Mouse (Mus musculus) liver, embryonic 11.5 days (tissue): ENCODE data around the gene Atp6ap1. TPM values are rescaled to one million over a fixed set of nuclear protein-coding genes. Genes with fewer than 3 reads are reported as not detected.
A peak's percentile ranks its signal among the peaks of the same experiment; 100 is the strongest.

ENCODE experiments used
- ATAC-seq: fragments of 200-750 bp; cut with Nextera tagmentation; replicated peaks from 2 replicates; pipeline ENCODE4 v1.8.0; 2017; ENCODE audit warnings: moderate number of reproducible peaks, mild to moderate bottlenecking, moderate TSS enrichment, moderate library complexity; ENCODE audit not compliant: low FRiP score
- DNase-seq: peaks from one replicate; pipeline ENCODE4 v3.0.0-alpha.2; 2017; ENCODE audit warnings: low spot score
- H3K27ac ChIP-seq: fragments of 300-500 bp; sonication (generic); 2 replicates; pipeline ENCODE4 v1.5.1; 2014; ENCODE audit warnings: mild to moderate bottlenecking, low read depth, low read length, control low read depth
- H3K27me3 ChIP-seq: fragments of 300-500 bp; sonication (generic); replicated peaks from 2 replicates; pipeline ENCODE4 v1.6.1; 2014; ENCODE audit warnings: low read length, mixed read lengths; ENCODE audit not compliant: control insufficient read depth, insufficient read depth
- H3K36me3 ChIP-seq: fragments of 300-500 bp; sonication (generic); 2 replicates; pipeline ENCODE4 v1.6.1; 2014; ENCODE audit warnings: mild to moderate bottlenecking, low read length, moderate library complexity, mixed read lengths; ENCODE audit not compliant: control insufficient read depth, insufficient read depth
- H3K4me1 ChIP-seq: fragments of 300-500 bp; sonication (generic); replicated peaks from 2 replicates; pipeline ENCODE4 v1.6.1; 2014; ENCODE audit warnings: low read length, mixed read lengths; ENCODE audit not compliant: control insufficient read depth, insufficient read depth
- H3K4me2 ChIP-seq: fragments of 300-500 bp; sonication (generic); 2 replicates; pipeline ENCODE4 v1.6.1; 2014; ENCODE audit warnings: mild to moderate bottlenecking, control low read depth, moderate library complexity
- H3K4me3 ChIP-seq: fragments of 300-500 bp; sonication (generic); 2 replicates; pipeline ENCODE4 v1.5.1; 2014; ENCODE audit warnings: low read depth, low read length, control low read depth
- H3K9ac ChIP-seq: fragments of 300-500 bp; sonication (generic); 2 replicates; pipeline ENCODE4 v1.6.1; 2014; ENCODE audit warnings: low read depth, low read length, control low read depth
- H3K9me3 ChIP-seq: fragments of 300-500 bp; sonication (generic); 2 replicates; pipeline ENCODE4 v1.6.1; 2016; ENCODE audit warnings: low read length, inconsistent platforms, mixed read lengths; ENCODE audit not compliant: control insufficient read depth
- WGBS: fragments of 180-500 bp; shearing (Covaris S2); extraction: QIAGEN DNeasy Blood & Tissue Kit; methylation state at CpG from one replicate; pipeline ENCODE4 v1.1.7; 2014; 5-methylcytosine and 5-hydroxymethylcytosine counted together
- polyA plus RNA-seq: library from polyadenylated mRNA; unstranded; fragments of >200 nt; fragmentation: Nextera tagmentation; extraction: Ambion mirVana; gene quantifications from 2 replicates; pipeline ENCODE4 v1.2.1, GENCODE M21; 2014

Gene Atp6ap1
- polyA plus RNA-seq, 1 experiment from 2014 or later: 90.5 TPM

DNA sequence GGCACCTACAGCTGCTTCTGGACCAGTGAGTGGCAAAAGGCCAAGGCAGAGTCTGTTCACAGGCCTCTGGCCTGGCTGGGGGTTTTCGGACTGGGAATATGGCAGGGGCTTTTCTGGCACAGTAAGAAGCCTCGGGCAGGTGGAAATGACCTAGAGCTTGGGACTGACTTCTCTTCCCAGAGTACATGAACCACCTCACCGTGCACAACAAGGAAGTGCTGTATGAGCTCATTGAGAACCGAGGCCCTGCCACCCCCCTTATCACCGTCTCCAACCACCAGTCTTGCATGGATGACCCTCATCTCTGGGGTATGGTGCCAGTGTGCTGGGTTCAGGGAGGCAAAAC is 13.8 kb upstream of the Atp6ap1 start:
- Histone ChIP-seq H3K27ac (peak overlapping the region; percentile 67; the same call in 1 of the 2 replicates), H3K4me1 (0 out of 2 replicates have a peak, but pooled peaks cover 3% of the 10 kb centered on the region), H3K4me3 (peak overlapping the region; percentile 71), H3K4me2 (peak overlapping the region; percentile 87), H3K36me3 (no peaks in the 10 kb centered on the region), H3K9me3 (no peaks in the 10 kb centered on the region), H3K9ac (peak overlapping the region; percentile 73), H3K27me3 (no peaks in the 10 kb centered on the region)
- ATAC-seq (0 out of 2 replicates have a peak, but pooled peaks have one; percentile 1), DNase-seq (no peak)
- WGBS: 24% methylated on average over 5 of the region's 5 CpGs

DNA sequence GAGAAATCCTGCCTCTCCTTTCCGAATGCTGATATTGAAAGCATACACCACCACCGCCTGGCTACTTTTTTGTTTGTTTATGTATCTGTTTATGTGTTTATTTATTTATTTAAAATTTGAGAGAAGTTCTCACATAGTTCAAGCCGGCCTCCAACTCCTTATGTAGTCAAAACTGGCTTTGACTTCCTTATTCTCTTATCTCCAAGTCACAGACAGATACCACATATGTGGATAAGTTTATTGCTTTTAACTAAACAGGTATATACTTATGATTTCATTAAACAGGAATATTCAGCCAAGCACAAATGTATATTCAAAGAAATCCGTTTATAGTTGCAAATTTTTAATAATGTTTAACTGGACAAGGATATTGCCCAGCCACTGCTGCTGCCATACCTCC is 3.5 kb upstream of the Atp6ap1 start:
- H3K27me3 ChIP-seq: no peaks in the 10 kb centered on the region
- no peak overlapping the region for H3K4me3 ChIP-seq
- no peak overlapping the region for H3K9ac ChIP-seq
- no peaks in the 10 kb centered on the region; the same call in 1 of the 2 replicates for H3K36me3 ChIP-seq
- 61% methylated on average over 4 of the region's 4 CpGs for WGBS
- H3K4me2 ChIP-seq: no peak overlapping the region
- no peak for ATAC-seq
- no peaks in the 10 kb centered on the region for H3K4me1 ChIP-seq
- H3K27ac ChIP-seq: no peak overlapping the region
- DNase-seq: no peak
- no peaks in the 10 kb centered on the region for H3K9me3 ChIP-seq

DNA sequence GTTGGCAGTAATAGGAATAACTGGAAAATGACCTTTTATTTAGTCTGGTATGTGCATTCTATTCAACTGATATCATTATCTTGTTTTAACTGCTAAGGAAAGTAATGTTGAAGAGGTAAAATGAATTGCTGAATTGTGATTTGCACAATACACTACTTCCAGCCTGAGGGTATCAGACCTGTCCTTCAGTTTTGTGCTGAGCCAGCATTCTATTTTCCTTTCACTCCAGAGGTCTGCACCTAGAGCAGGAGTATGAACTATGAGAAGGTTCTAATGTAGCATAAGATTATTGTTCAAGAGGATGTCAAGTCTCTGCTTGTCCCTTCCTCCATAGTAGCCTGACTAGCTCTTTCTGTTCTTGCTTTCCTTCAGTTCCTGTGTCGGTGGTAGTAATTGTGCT is 1.5 kb downstream of the Atp6ap1 start:
- Histone ChIP-seq H3K36me3 (peaks cover 17% of the 10 kb centered on the region; the same call in 1 of the 2 replicates), H3K9ac (no peak overlapping the region), H3K27me3 (no peaks in the 10 kb centered on the region), H3K9me3 (no peaks in the 10 kb centered on the region), H3K27ac (no peak overlapping the region), H3K4me1 (no peaks in the 10 kb centered on the region), H3K4me3 (no peak overlapping the region), H3K4me2 (peak overlapping the region; percentile 29; the same call in 1 of the 2 replicates)
- DNase-seq (no peak), ATAC-seq (no peak)
- 80% methylated on average over 1 of the region's 1 CpGs for WGBS

DNA sequence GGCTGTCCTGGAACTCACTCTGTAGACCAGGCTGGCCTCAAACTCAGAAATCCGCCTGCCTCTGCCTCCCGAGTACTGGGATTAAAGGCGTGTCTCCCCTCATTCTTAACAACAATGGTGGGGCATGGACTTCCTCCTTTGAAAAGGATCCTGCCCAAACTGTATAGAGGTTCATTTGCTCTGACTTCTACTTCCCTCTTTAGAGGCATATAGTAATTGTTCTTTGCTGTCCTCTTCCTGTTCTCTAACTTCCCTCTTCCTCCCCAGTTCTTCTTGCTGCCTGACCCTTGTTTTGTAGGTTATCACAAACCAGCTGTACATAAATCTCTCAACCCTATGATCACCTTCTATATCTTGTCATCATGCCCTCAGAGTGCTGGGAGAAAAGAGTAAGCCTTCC is 2.8 kb downstream of the Atp6ap1 start:
- no peaks in the 10 kb centered on the region for H3K4me1 ChIP-seq
- peaks cover 18% of the 10 kb centered on the region; the same call in 1 of the 2 replicates for H3K36me3 ChIP-seq
- no peak overlapping the region for H3K4me2 ChIP-seq
- H3K9me3 ChIP-seq: no peaks in the 10 kb centered on the region
- ATAC-seq (no peak), DNase-seq (no peak)
- no peaks in the 10 kb centered on the region for H3K27me3 ChIP-seq
- no peak overlapping the region for H3K9ac ChIP-seq
- WGBS: 66% methylated on average over 3 of the region's 3 CpGs
- no peak overlapping the region for H3K27ac ChIP-seq
- no peak overlapping the region for H3K4me3 ChIP-seq

DNA sequence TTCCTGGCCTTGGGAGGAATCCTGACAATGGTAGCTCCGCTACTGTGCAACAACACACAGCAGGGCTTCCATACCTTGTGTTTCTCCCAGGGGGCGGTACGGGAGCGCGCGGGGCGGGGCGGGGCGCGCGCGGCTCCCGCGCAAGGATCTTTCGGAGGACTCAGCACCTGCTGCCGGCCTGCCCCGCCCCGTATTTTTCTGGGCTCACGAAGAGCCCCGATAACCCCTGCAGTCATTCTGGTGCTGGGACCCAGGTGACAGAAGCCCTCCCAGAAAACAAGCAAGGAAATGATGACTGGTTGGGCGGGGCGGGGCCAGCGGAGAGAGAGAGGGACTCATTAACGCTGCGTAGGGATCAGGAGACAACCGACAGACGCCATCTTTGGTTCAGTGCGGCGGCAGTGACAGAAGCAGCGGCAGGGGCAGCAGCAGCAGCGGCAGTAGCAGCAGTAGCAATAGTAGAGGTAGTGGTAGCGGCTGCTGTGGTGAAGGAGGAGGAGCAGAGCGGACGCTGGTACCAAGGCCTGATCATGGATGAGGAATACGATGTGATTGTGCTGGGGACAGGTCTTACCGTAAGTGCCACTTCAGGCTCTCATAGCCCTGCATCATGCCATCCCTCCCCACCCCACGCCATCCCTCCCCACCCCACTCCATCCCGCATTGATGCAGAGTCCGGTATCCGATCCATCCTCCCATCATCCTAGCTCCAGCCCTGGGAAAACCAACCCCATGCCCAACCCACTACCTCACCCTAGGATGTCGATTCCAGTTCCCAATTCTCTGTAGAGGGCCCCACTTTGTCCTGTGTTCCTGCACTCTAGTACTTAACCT is 8.2 kb downstream of the Atp6ap1 start, which contains the start of gene Gdi1:
Gdi1 (plus strand) TSS at position 132 of the 834 bp plus-strand sequence.
- Histone ChIP-seq H3K9ac (peak within 1 kb of the TSS; percentile 77), H3K4me1 (no peaks in the 10 kb centered on the region), H3K36me3 (peaks cover 23% of the 10 kb centered on the region; the same call in 1 of the 2 replicates), H3K27me3 (no peaks in the 10 kb centered on the region), H3K4me3 (peak within 1 kb of the TSS; percentile 61), H3K4me2 (peak within 1 kb of the TSS; percentile 77), H3K9me3 (no peaks in the 10 kb centered on the region), H3K27ac (peak within 1 kb of the TSS; percentile 78)
- ATAC-seq: peak; percentile 85
- peak; percentile 79 for DNase-seq
- 6% methylated on average over 41 of the region's 41 CpGs for WGBS

DNA sequence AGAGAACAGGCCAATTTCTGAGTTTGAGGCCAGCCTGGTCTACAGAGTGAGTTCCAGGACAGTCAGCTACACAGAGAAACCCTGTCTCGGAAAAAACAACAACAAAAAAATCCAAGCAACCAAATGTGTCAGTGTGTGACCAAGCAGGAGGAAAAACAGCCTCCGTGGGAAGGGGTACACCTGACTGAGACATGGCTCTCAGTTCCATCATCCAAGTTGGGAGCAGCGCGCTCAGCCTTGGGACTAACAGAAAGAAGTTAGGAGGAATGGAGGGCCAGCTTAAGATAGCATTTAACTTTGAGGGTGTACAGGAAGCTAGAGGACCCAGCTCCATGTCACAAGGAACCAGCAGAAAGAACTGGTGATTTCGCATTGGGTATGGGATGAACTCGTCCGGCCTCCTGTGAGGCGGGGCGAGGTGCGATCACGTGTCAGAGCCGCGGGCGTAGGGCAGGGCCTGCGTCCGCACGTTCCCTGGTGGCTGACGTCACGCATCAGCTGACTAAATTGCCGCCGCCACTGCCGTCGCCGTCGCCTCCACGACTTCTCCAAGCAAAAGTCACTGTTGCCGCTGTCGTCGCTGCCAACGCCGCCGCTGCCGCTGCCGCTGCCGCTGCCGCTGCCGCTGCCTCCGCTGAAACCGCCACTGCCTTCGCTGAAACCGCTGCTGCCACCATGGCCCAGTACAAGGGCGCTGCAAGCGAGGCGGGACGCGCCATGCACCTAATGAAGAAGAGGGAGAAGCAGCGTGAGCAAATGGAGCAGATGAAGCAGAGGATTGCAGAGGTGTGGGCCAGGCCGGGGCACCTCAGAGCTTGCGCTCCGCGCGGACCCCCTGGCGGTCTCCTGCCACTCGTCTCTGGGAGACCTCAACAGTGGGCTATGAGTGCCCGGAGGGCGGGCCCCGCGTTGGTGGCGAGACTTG is 15.9 kb downstream of the Atp6ap1 start, which contains the start of gene Fam50a:
Fam50a (plus strand) TSS at position 494 of the 925 bp plus-strand sequence.
- no peaks in the 10 kb centered on the region for H3K4me1 ChIP-seq
- H3K4me2 ChIP-seq: peak within 1 kb of the TSS; percentile 69
- no peaks in the 10 kb centered on the region; the same call in 1 of the 2 replicates for H3K27me3 ChIP-seq
- H3K27ac ChIP-seq: peak within 1 kb of the TSS; percentile 68
- DNase-seq (peak; percentile 77), ATAC-seq (peak; percentile 94)
- 17% methylated on average over 58 of the region's 59 CpGs for WGBS
- peak within 1 kb of the TSS; percentile 73 for H3K4me3 ChIP-seq
- no peaks in the 10 kb centered on the region for H3K9me3 ChIP-seq
- H3K36me3 ChIP-seq: peaks cover 5% of the 10 kb centered on the region; the same call in 1 of the 2 replicates
- H3K9ac ChIP-seq: peak within 1 kb of the TSS; percentile 81

DNA sequence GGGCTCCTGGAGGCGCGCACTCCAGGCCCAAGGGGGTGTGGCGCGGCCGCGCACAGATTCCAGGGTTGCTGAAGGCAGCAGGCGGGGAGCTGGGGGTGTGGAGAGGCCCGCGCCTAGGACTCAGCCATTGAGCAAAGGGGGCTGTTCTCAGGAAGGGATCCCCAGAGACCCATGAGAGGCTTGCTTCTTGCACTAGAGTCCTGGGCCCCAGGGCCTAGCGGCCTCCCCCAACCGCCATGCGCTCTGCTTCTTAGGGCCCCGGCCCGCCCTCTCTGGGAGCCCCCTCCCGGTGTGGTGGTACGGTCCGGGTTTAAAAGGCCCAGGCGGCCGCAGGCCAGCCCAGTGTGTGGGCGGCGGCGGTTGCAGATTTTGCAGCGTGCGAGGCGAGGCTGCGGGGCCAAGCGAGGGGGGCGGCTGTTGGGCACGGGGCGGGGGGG is 31.8 kb downstream of the Atp6ap1 start, which contains the start of gene Plxna3:
Plxna3 (plus strand) TSS at position 342 of the 437 bp plus-strand sequence.
- peak within 1 kb of the TSS; percentile 70 for H3K4me2 ChIP-seq
- WGBS: 20% methylated on average over 27 of the region's 30 CpGs
- ATAC-seq (peak; percentile 92), DNase-seq (peak; percentile 71)
- no peaks in the 10 kb centered on the region for H3K36me3 ChIP-seq
- H3K27me3 ChIP-seq: no peaks in the 10 kb centered on the region
- peak within 1 kb of the TSS; percentile 52; the same call in 1 of the 2 replicates for H3K27ac ChIP-seq
- peak within 1 kb of the TSS; percentile 52 for H3K4me3 ChIP-seq
- peaks cover 3% of the 10 kb centered on the region for H3K4me1 ChIP-seq
- peak within 1 kb of the TSS; percentile 64 for H3K9ac ChIP-seq
- H3K9me3 ChIP-seq: no peaks in the 10 kb centered on the region

DNA sequence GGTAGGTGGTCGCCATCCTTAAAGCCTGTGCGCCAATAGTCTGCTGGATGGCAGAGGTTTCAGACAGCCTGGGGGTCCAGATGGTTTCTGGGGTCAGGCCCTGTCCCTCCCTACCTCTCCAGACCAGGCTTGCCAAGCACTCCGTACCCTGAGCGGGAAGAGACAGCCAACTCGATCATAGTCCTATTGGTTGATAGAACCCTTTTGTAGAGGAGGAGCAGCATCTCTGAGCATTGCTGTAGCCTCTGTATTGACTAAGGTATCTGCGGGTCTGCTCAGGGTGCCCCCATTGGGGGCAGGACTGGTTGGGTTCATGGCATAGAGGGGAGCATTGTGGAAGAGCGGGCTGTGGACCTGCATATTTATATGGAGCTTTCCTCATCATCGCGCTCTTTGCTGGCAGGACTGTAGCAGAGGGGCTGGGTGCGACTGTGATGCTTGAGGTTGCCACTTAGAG is 32.3 kb downstream of the Atp6ap1 start:
- peak overlapping the region; percentile 52 for H3K4me3 ChIP-seq
- ATAC-seq (0 out of 2 replicates have a peak, but pooled peaks have one; percentile 24), DNase-seq (no peak)
- no peaks in the 10 kb centered on the region for H3K27me3 ChIP-seq
- peak overlapping the region; percentile 64; the same call in 1 of the 2 replicates for H3K9ac ChIP-seq
- H3K36me3 ChIP-seq: no peaks in the 10 kb centered on the region
- WGBS: 15% methylated on average over 10 of the region's 10 CpGs
- no peaks in the 10 kb centered on the region for H3K9me3 ChIP-seq
- H3K4me2 ChIP-seq: peak overlapping the region; percentile 70
- no peak overlapping the region for H3K27ac ChIP-seq
- H3K4me1 ChIP-seq: peaks cover 3% of the 10 kb centered on the region
